Mouse (Mus musculus) urinary bladder, postnatal 0 days (tissue): Measurements from ENCODE around the gene Cfap299. TPM values are rescaled to one million over a fixed set of nuclear protein-coding genes. Genes with fewer than 3 reads are reported as not detected.

Experiments used
- microRNA counts: library from miRNA; unstranded; fragments of <30 nt; microRNA quantifications from one replicate; lab custom pipeline; 2016
- microRNA-seq: library from miRNA; unstranded; fragments of <30 nt; microRNA quantifications from one replicate; pipeline ENCODE4, GENCODE M21; 2016
- polyA plus RNA-seq: library from polyadenylated mRNA; unstranded; fragments of >200 nt; fragmentation: Nextera tagmentation; extraction: Ambion mirVana; gene quantifications from 2 replicates; pipeline ENCODE4 v1.2.1, GENCODE M21; 2015

The Cfap299 gene
- polyA plus RNA-seq = 1.8 and 2.4 TPM in 2 replicates

DNA sequence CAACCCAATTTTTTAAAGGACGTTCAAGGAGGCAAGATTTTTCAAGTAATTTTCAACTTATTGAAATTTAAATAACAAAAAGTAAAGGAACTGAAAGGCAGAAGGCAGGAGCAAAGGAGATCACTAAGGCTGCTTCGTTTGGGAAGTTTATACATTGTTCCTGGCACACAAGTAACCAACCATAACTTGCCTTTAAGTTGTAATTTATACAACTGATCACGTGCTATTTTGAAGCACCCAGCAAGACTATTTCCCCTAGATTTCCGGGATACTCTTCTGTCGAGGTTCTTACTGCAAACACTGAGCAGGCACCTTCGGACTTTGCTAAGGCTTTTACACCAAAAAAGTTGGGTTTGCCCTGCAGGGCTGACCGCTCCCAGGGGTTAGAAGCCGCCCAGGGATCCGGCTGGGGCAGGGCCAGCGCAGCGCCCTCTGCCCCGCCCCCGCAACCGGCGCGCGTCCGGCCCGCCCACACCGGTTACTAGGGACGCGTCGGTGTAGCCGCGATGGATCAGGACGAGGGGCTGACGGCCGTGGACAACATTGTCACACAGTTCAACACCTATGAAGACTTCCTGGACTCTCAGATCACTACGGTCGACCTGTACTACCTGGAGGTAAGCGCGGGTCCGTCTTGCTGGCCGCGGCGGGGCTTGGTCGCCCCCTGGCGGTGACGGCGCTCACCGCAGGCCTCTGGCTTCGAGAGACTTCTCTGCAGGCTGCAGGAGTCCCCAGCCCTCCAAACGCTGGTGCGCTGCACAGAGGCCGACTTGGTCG lies at the start of gene Cfap299:
Cfap299 (plus strand) TSS at position 457 of the 777 bp plus-strand sequence.

DNA sequence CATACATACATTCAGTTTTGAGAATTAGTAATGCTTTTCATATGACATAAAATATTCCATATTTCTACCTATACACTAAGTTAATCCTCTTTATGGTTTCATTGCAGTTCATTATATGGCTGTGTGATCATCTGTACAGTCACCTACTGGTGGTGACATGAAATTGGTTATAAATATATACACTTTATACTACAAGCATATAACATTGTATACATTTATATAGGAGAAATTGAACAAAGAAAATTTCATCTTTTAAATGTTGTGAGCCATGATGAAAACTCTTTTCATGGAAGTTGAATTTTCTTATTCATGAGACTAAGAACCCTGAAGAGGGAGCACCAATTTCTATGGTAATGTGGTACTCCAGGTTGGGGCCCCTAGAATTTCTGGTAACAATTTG lies 223.3 kb downstream of the Cfap299 start, which contains the start of gene Gm11111:
Gm11111 (plus strand) TSS at position 301 of the 400 bp plus-strand sequence.

MicroRNA genes within 50 kb of the gene (microRNA counts, 519-probe panel; counts per million panel counts)
- microRNA mmu-miR-703 (lab: Ali Mortazavi, UCI) = not detected

Small RNA genes lying within 50 kb of the gene (microRNA-seq; reads per million reads assigned to microRNA genes)
- gene Mir703 = not detected

Other genes with a start within 250 kb of the Cfap299 start
- not detected in 2 replicates for gene Prdm8, start 162.1 kb upstream of the Cfap299 start, polyA plus RNA-seq
- gene Fgf5, start 75.1 kb upstream of the Cfap299 start, polyA plus RNA-seq = 0.88 and 1.5 TPM in 2 replicates
- not detected in 2 replicates for gene Gm11111, start 223.4 kb downstream of the Cfap299 start, polyA plus RNA-seq